Mouse (Mus musculus) testis, postnatal 10 days (tissue): ENCODE measurements around the gene Tenm4.

ENCODE experiments used
- DNase-seq: peaks from one replicate; pipeline ENCODE4 v3.0.0; 2021; ENCODE audit warnings: low spot score

Tenm4 gene

DNA sequence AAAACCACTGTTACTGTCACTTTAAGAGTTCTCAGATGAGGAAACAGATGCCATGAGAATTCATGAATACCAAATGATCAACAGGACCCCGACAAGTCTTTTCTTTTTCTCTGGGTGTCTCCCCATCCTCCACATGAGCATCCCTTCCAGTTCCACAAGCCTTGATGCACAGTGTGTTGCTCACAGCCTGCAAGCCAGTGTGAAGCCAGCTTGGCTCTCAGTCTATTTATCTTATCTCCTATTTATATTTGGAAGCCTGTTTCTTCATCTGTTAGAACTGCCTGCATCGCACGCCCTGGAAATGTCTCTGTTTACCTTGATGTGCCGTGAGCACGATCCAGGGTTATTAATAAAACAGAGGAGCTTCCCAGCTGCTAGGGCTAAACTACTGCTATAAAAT lies 169.8 kb downstream of the Tenm4 start:
- DNase-seq = no peak

DNA sequence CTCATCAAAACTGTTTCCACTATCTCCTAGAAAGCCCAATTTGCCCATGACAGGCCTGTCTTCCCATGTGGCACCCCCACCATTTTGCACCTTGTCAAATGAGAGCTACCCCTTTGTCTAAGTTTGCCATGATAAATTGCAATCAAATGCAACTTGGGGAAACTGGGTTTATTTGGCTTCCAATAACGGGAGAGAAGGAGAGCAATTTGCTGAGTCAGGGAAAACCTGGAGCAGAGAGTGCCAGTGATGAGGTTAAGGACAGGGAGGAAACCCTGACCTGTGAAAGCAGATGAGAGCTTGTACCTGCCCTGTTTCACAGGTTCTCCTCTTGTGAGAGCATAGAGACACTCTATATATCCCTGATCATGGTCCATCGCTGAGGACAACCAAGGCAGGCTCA lies 170.4 kb downstream of the Tenm4 start:
- no peak for DNase-seq

DNA sequence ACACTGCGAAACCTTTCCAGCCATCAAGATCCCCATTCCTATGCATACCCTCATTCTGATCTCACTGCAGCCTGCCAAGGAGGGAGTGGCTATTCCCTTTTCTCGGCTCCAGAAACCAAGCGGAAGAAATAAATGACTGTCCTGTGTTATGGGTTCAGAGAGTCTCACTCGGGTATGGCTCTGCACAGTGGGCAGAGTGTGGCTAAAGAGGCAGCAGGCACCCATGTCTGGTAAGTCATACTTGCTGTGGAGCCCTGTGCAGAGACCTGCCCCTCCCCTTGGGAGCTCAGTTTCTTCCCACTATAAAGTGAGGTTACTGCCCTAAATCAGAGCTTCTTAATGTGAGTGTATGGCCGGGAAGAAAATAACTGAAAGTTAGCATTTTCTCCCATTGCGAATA lies 171.9 kb downstream of the Tenm4 start:
- DNase-seq = no peak

DNA sequence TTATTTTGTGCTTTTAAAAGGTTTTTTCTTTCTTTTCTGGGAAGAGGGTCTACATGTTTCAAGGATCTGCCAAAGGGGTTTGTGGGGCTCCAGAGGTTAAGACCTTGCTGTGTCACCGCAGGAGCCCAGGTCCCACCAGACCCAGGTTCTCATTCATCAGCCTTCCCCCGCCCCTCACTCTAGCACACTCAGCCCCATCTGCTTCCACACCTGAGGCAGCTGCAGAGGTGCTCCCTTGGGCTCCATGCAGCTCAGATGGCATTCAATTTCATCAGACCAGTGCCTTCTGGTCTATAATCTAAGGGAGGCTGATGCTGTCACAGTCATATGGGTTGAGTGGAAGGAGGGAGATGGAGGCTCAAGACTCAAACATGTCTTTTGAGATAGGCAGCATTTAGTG lies 172.6 kb downstream of the Tenm4 start:
- DNase-seq = no peak

DNA sequence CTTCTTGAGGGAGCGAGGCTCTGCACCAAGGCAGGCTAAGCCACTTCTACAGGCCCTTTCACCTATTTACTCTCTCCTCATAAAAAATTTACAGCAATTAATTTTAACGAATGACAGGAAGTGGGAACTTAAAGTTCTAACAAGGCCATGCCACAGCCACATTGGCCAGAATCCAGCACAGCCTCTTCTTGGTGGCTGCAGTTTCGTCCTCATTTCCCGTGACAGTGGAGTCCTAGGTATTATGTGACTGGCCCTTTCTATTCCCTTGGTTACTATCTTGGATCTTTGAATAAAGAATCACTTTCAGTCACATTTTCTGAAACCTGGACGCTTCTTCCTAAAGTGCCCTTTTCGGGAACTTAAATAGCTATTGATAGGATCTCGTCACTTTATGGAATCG lies 181.6 kb downstream of the Tenm4 start:
- DNase-seq = no peak

DNA sequence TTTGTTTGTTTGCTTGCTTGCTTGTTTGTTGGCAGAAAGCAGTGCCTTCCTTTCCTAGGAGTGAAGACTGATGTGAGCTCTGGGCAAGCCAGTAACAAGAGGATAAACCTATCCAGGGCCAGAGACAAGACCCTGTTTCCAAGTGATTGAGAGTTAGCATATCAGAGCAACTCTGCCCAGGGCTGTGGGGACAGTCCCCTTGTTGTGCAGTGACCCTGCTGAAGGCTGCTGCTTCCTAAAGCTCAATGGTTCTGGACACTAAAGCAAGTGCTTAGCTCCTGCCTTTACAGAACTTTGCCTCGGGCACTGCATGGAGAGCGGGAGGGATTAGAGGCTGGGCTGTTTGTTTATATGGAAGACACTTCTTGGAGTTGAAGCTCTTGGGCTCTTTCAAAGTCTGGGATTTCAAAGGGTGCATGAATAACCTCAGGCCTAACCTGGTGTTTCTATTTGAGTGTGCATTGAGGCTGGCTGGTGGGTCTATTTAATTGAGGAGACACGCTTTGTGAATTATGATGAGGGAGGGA lies 185.3 kb downstream of the Tenm4 start:
- no peak for DNase-seq

DNA sequence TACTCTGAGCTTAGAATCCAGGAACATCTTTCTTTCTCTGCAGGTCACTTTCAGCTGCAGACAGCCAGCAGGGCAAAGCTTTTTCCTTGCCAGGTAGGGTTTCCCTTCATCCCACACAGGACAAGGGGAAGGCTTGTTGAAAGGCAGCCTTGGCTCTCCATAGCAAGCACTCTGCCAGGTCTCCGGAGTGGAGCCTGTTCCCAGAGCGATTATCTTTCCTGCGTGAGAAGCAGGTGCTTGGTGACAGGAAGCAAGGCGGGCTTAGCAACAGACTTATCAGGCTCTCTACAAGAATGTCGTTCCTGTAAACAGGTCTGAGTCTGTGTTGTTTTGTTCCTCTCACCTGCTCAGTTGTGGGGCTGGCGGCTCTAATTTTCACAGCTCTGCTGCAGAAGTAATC lies 186.5 kb downstream of the Tenm4 start:
- DNase-seq = no peak

DNA sequence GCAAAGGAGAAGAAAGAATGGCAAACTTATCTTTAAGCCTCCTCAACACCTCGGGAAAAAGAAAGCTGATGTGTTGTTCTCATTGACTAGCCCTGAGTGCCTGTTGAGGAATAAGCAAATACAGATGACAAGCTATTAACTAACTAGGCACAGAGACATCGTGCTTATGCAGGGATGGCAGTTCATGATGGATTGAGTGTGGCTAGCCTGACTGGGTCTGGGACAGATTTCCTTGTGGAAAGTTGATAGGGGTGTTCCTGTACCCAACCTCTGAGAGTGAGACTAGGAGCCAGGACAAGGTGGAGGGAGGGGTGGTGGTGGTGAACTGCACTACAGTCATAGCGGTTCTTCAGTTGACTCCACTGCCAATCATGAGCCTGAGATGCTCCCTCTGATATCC lies 192.3 kb downstream of the Tenm4 start:
- DNase-seq = no peak

DNA sequence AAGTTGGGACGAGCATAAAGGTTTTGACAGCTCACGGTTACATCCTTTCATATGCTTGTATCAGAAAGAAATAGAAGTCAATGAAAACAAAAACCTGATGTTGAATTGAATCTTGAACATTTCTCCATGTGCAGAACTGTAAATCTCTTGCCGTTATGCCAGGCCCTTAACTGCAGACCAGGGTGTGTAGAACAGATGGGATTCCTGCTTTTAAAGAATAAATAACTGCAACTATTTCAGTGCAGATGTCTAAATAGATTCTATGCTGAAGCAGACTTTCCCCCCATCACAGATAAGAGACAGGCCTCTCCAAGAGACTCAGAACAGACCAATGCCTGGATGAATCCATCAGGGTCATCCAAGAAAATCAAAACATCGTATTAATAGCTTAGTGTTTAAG lies 198.9 kb downstream of the Tenm4 start:
- no peak for DNase-seq

DNA sequence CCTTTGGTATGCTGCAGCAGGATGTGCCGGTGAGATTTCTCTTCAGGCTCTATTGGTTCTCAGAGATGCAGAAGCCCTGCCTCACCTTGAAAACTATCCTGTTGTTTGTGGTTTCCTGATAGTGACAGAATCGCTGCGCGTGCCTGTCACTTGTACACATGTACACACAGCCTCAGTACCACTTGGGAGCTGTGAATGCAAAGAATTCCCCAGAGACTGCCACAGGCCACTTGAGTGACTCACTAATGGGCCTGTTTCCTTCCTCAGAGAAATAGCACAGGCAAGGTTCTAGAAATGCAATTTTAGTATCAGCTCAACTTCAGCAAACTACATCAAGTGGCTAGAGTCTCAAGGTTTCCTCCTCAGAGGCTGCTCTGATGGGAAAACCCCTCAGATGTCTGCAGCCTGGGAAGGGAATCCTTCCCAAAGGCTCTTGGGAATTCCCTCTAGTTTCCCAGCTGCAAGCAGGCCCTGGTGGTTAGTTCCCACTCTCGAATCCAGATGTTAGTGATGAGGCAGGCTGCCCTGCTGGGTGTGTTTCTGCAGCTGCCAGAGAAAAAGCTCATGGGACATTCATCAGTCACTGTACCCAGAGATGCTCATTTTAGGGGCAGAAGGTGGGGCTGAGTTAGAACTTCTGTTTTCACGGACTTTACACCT lies 203.1 kb downstream of the Tenm4 start:
- DNase-seq = no peak

DNA sequence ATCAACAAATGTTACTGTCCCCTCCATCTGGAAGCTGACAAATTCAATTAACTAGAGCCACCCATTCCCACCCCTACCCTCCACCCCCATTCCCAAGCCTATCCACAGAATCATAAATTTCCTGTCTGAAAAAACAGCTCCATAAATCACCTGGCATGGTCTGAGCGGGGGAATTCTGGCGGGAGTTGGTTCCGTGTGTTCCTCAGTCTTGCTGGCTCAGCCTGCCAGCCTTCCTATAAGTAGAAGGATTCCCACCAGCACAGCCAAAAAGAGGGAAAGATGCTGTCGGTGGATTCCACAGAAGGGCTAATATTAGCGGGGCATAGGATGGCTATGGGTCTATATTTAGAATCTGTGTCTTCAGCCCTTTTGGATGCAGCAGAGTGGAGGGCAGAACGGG lies 204.5 kb downstream of the Tenm4 start:
- no peak for DNase-seq

DNA sequence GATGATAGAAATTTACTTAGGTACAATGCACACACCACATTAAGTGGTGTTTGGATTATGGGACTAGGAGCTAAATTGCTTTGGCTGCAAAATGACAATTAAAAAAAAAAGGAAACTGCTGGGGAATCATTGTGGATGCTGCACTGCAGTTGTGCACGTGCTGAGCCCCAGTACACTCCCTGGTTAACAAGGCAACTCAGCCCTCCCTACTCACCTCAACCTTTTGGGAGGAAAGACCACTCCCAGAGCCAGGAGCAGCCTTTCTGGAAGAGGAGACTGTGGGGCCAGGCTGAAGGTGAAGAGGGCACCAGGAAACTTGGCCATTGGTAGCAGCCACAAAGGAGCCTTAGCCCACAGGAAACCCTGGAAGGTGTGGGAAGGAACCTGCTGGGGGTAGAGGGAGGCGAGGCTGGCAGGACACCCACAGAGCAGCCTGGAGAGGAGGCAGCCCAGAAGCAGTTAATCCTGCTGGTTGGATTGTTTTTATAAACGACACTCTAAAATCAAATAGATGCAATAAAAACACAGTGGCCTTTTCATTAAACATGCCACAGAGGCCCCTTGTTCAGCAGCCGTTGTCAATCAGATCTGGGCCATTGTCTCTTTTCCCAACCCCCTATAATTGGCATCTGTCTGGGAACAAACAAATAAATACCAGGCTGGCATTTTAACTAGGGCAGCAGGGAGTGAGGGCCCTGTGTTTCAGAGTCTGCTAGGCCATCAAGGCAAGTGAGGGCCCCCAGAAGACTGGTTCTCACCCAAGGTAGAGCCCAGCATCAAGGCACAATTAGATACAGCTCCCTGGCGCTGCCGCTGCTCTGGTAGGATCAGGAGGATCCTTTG lies 212.9 kb downstream of the Tenm4 start:
- DNase-seq = no peak

DNA sequence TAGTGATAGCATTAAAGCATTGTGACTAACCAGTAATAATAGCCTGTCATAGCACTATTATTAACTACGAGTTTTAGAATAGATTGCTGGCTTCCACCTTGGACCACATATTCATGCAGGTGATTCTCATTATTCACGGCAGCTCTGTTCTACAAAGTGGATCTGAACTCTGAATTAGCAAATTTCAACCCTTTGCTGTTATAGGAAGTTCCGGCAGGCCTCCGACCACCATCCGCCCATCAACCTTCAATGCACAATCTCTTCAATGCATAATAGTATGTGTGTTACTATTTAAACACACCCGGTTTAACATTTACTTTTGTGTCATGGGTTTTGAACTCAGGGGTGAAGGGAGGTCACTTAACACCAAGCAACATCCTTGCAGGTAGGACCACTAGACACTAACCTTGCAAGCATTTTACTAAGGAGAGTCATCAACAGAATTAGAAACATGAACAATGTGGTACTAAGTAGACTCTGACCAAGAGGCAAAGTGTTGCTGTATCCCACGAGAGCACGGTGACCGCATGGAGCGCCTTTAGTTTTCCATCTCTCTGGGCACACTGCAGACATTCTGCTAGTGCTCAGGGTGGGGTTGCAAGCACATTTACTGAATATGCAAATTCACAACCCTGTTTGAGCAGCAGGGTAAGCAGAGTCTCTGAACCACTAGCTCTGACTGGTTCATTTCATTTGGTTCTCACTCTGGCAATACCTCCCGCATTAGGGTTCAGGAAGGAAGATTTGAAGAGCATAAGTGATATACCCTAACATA lies 213.9 kb downstream of the Tenm4 start:
- DNase-seq = no peak

DNA sequence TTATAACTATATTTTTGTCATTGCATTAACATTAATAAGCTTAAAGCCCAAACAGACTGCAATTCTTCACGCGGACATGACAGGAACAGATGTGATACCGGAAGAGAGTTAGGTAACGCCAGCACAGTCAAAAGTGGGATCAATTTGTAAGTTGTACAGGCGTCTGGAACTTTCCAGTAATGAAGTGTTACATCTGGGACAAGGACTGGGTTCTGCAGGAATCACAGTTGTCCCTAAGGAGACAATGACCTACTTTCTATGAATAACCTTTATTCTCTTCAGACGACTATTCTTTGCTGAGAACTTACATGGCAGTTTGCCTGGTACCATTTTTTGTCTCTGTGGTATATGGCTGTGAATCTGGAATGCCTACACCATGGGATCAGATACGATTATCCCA lies 214.8 kb downstream of the Tenm4 start:
- no peak for DNase-seq

DNA sequence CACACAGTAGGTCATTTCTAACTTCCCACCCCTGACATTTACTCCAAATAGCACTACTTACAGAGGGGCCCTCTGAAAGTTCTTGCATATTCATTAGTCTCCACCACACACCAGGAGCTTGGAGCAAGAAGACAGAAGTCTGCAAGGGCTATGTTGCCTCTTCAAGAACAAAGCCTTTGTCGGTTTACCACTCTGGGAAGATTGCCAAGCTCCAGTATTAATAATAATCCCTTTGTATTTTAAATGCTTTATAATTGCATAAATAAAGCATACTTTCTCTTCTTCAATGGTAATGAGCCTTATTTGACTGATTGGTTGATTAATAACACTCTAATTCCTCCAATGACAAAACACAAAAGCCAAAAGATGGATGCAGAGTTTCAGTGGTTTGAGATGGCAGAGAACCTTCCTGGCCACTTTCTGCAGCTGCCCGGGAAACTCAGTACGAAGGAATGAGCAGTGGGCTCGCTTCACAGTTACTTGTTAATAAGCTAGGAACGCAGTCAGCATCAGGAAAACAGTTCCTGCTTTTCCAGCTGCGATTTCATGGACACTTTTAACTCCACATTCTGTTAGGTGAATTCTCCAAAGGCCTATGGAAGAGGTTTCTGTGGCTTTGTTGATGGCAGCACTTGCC lies 219.1 kb downstream of the Tenm4 start:
- DNase-seq = no peak

DNA sequence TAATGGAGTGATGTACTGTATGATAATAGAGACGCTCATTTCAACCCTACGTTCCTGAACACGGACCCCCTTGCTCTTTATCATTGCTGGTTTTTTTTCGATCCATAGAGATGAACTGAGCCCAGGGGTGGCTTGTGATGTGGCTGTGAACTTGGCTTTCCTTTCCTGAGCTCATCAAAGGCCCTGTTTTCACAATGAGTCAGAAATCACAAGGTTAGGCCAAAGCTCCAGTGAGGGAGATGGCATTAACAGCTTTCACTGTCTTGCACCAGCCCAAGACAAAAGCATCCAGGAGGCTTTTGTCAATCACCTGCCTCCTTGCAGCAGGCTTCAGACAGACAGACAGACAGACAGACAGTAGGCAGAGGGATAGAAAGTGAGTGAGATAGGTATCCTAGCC lies 219.8 kb downstream of the Tenm4 start:
- no peak for DNase-seq

DNA sequence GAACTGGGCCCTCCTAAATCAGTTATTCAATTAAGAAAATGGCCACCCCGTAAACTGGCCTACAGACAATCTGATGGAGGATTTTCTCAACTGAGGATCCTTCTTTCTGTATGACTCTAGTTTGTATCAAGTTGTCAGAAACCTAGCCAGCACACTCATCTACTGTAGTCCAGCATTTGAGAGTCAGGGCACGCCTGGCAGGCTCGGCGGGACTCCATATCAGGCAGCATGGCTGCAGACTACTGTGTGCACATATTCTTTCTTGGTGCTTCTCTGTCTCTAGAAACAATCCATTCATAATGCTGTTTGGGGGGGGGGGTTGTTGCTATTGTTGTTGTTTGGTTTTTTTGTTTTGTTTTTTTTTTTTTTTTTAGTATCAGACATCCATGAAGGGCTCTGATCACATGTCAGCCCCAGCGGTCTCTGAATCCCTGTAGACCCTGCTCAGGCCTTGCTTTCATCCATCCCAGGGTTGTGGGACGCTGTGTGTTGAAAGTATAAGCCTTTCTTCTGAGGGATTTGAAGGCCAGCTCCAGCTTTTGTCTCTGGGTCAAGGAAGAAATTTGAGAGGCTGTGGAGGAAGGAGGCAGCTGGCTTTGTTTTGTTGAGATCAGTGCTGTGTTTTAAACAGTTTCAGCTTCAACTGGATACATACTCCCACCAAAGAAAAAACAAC lies 220.9 kb downstream of the Tenm4 start:
- no peak for DNase-seq

DNA sequence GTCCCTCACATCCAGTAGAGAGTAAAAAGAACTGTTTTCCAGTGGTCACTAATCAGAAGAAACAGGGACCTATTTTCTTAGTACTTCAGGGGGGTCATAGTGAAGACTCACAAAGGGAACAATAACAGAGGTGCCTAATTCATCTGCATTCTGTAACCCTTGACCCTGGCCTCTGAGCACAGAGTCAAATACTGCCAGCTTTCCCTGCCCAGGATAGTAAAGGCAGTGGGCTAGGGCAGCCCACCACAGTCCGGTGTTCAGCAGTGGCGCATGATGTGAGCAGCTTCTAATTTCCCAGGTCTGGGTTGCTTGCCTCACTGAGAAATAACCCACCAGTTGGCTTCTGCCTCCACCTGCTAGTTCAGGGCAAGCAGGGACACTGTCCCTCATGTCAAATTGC lies 221.6 kb downstream of the Tenm4 start:
- DNase-seq = no peak

DNA sequence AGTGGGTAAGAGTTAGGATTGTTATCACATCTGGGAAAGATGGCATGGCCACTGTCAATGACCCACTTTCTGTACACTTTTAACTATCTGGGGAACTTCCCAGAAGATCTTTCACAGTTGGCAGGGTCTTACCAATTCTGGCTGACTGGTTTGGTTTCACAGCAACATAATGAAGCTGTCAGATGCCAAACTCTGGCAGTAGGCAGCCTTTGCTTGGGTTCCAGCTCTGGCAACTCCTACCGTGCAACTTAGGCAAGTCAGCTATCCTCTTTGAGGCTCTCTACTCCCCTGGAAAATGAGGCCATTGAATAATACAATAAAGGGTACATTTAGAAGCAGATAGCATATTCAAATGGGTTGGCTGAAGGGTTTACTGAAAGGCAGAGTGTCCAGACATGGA lies 226.9 kb downstream of the Tenm4 start:
- DNase-seq = no peak

DNA sequence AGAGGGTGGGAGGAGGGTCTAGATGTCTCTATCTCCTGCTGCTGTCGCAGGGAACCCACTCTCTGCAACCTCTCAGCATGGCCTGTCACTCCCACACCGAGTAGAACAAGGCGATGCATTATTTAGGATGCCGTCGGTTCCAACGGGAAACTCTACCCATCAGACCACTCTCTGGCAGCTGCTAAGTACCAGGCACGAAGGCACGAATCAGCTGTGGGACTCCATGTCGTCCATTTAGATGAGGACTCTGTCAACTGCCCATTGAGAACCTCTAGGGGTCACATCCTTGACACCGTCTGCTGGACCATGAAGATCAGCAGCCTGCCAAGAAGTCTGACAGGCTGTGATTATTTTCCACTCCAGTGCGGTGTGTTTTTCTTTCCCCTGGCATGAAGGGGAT lies 229.4 kb downstream of the Tenm4 start:
- DNase-seq = no peak

DNA sequence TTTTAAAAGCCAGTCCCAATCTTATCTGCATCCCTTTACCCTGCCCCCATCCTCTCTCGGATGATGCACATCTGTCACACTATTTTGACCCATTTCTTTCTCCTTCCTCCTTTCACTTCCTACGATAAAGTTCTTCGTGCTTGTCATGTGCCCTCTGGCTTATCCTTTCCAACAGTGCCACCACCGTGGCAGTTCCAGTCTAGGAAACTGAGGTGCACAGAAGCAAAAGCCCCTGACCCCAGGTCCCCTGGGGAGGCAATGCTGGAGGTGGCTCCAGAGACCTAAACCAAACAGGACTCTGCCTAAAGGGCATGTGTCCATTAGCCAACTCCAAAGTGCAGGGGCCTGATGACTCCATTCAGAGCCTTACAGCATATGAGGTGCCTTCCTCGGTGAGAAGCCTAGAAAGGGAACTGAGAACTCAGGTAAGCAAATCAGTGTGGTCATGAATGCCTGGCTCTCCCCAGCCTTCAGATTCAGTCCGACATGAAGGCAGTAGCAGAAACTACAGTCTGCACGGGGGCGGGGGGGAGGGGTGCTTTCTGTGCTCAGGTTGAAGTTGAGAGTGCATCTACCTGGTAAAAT lies 235.7 kb downstream of the Tenm4 start:
- no peak for DNase-seq
